Mouse (Mus musculus) liver, embryonic 15.5 days (tissue): ENCODE data around the gene Fgfr2. TPM values are rescaled to one million over a fixed set of nuclear protein-coding genes. Genes with fewer than 3 reads are reported as not detected.

Source experiments
- ATAC-seq: fragments of 200-750 bp; cut with Nextera tagmentation; 2 replicates; pipeline ENCODE4 v1.8.0; 2017; ENCODE audit warnings: moderate number of reproducible peaks, mild to moderate bottlenecking, moderate library complexity; ENCODE audit not compliant: insufficient read depth
- H3K27ac ChIP-seq: fragments of 300-500 bp; sonication (generic); replicated peaks from 2 replicates; pipeline ENCODE4 v1.5.1; 2015; ENCODE audit warnings: mild to moderate bottlenecking, inconsistent platforms
- H3K27me3 ChIP-seq: fragments of 300-500 bp; sonication (generic); 2 replicates; pipeline ENCODE4 v1.6.1; 2015; ENCODE audit warnings: mild to moderate bottlenecking, inconsistent platforms
- H3K36me3 ChIP-seq: fragments of 300-500 bp; sonication (generic); replicated peaks from 2 replicates; pipeline ENCODE4 v1.6.1; 2015; ENCODE audit warnings: moderate library complexity, mild to moderate bottlenecking, inconsistent platforms
- H3K4me1 ChIP-seq: fragments of 300-500 bp; sonication (generic); replicated peaks from 2 replicates; pipeline ENCODE4 v1.6.1; 2015; ENCODE audit warnings: inconsistent platforms
- H3K4me2 ChIP-seq: fragments of 300-500 bp; sonication (generic); 2 replicates; pipeline ENCODE4 v1.6.1; 2015; ENCODE audit warnings: moderate library complexity, mild to moderate bottlenecking, inconsistent platforms
- H3K4me3 ChIP-seq: fragments of 300-500 bp; sonication (generic); replicated peaks from 2 replicates; pipeline ENCODE4 v1.5.1; 2015; ENCODE audit warnings: mild to moderate bottlenecking, inconsistent platforms
- H3K9ac ChIP-seq: fragments of 300-500 bp; sonication (generic); 2 replicates; pipeline ENCODE4 v1.6.1; 2015; ENCODE audit warnings: moderate library complexity, mild to moderate bottlenecking, inconsistent platforms
- H3K9me3 ChIP-seq: fragments of 300-500 bp; sonication (generic); replicated peaks from 2 replicates; pipeline ENCODE4 v1.6.1; 2016; ENCODE audit warnings: inconsistent platforms
- WGBS: fragments of 180-500 bp; shearing (Covaris S2); methylation state at CpG from one replicate; pipeline ENCODE4 v1.1.7; 2015; ENCODE audit warnings: mixed read lengths; ENCODE audit not compliant: insufficient replicate concordance; 5-methylcytosine and 5-hydroxymethylcytosine counted together
- polyA plus RNA-seq: library from polyadenylated mRNA; unstranded; fragments of >200 nt; fragmentation: Nextera tagmentation; extraction: Ambion mirVana; gene quantifications from 2 replicates; pipeline ENCODE4 v1.2.1, GENCODE M21; 2015

Gene Fgfr2
- polyA plus RNA-seq, 1 experiment from 2014 or later: 10.5 TPM

DNA sequence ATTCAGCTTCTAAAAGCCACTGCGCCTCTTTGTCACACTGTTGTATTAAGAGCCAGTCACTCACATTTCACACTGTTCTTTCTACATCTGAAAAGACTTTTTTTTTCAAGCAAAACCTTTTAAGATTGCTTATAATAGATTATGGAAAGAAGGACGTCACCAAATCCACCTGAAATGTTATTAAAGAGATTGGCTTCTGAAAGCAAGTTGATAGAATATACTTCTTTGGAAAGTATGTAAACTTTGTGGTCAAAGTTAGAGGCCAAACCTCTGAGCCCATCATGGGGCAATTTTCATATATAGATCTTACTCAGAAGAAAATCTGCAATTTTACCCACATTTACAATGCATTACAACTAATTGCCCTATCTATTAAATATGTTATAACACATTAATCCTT is 306.6 kb downstream of the Fgfr2 start:
- ATAC-seq: no peak
- H3K9ac ChIP-seq: no peak overlapping the region
- peaks cover 29% of the 10 kb centered on the region for H3K4me1 ChIP-seq
- no peaks in the 10 kb centered on the region for H3K36me3 ChIP-seq
- H3K4me2 ChIP-seq: no peak overlapping the region
- no peak overlapping the region for H3K4me3 ChIP-seq
- H3K27ac ChIP-seq: no peak overlapping the region
- 71% methylated on average over 2 of the region's 2 CpGs for WGBS
- no peaks in the 10 kb centered on the region for H3K9me3 ChIP-seq
- peaks cover 22% of the 10 kb centered on the region for H3K27me3 ChIP-seq

- Histone ChIP-seq H3K4me3 (no peak overlapping the region), H3K27me3 (peaks cover 22% of the 10 kb centered on the region), H3K9ac (no peak overlapping the region), H3K9me3 (no peaks in the 10 kb centered on the region), H3K4me2 (no peak overlapping the region), H3K4me1 (peaks cover 43% of the 10 kb centered on the region), H3K27ac (no peak overlapping the region), H3K36me3 (no peaks in the 10 kb centered on the region)
- WGBS: 82% methylated on average over 5 of the region's 5 CpGs
- ATAC-seq: no peak
Measured at GRCm38 (mm10) chr7:132815081-132815480, 308.1 kb downstream of the Fgfr2 start.

DNA sequence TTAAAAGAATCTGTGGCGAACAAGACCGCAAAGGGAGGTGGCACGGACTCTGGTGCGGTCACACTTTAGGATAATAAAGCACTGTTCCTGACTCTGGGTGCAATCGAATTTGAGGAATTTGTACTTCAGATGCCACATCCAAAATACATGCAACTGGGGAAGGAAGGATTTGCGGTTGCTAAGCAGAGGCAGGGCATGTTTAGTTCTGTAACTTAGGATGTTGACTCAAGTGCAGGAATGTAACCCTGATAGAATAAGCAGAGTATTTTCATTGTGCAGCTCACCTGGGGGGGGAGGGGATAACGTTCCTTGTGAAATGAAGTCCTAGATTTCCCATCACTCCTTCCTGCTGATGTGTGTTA is 309.1 kb downstream of the Fgfr2 start:
- Histone ChIP-seq H3K36me3 (no peaks in the 10 kb centered on the region), H3K4me2 (peak overlapping the region; percentile 99), H3K4me1 (peaks cover 53% of the 10 kb centered on the region), H3K4me3 (peak overlapping the region; percentile 70), H3K9me3 (no peaks in the 10 kb centered on the region), H3K27ac (peak overlapping the region; percentile 81), H3K9ac (peak overlapping the region; percentile 71), H3K27me3 (peaks cover 22% of the 10 kb centered on the region)
- WGBS: 4% methylated on average over 7 of the region's 7 CpGs
- ATAC-seq: no peak

DNA sequence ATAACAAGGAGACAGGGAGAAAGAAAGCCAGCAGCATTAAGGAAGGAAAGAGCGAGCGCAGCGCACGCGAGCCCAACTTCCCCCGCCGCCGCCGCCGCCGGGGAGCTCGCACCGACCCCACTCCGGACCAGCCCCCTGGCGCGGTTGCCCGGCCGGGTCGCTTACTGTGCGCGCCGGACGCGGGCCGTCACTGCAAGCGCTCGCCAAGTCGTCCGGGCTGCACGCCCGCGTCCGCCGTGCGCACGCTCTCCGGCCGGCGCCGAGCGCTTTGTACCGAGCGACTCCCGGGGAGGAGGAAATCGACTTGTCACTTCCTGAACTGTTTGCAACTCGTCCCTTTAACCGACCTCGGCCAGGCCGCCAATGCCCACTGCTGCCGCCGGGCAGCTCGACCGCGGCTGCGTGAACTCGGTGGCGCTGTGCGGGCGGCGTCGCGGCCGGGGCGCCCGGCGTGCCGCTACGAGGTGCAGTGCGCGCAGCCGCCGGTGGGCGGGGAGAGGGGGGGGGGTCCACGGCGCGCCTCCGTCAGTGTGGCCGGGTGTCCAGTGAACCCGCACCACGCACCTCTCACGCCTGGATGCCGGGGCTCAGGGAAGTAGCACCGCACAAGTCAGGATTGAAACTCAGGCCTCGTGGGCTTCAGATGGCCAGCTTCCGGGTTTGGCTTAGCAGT is 309.6 kb downstream of the Fgfr2 start, which contains the start of gene Fam53b:
TSS of gene Fam53b (minus strand) at position 471 of the 673 bp plus-strand sequence.
- H3K4me1 ChIP-seq: peaks cover 58% of the 10 kb centered on the region
- peaks cover 22% of the 10 kb centered on the region for H3K27me3 ChIP-seq
- no peaks in the 10 kb centered on the region for H3K36me3 ChIP-seq
- peak within 1 kb of the TSS; percentile 99 for H3K4me2 ChIP-seq
- peak within 1 kb of the TSS; percentile 70 for H3K4me3 ChIP-seq
- H3K9me3 ChIP-seq: no peaks in the 10 kb centered on the region
- peak within 1 kb of the TSS; percentile 71 for H3K9ac ChIP-seq
- under 1% methylated on average over 84 of the region's 85 CpGs for WGBS
- H3K27ac ChIP-seq: peak within 1 kb of the TSS; percentile 81
- ATAC-seq: peak; percentile 51

- no peaks in the 10 kb centered on the region for H3K36me3 ChIP-seq
Measured at GRCm38 (mm10) chr7:132812619-132813415, 310.3 kb downstream of the Fgfr2 start.

DNA sequence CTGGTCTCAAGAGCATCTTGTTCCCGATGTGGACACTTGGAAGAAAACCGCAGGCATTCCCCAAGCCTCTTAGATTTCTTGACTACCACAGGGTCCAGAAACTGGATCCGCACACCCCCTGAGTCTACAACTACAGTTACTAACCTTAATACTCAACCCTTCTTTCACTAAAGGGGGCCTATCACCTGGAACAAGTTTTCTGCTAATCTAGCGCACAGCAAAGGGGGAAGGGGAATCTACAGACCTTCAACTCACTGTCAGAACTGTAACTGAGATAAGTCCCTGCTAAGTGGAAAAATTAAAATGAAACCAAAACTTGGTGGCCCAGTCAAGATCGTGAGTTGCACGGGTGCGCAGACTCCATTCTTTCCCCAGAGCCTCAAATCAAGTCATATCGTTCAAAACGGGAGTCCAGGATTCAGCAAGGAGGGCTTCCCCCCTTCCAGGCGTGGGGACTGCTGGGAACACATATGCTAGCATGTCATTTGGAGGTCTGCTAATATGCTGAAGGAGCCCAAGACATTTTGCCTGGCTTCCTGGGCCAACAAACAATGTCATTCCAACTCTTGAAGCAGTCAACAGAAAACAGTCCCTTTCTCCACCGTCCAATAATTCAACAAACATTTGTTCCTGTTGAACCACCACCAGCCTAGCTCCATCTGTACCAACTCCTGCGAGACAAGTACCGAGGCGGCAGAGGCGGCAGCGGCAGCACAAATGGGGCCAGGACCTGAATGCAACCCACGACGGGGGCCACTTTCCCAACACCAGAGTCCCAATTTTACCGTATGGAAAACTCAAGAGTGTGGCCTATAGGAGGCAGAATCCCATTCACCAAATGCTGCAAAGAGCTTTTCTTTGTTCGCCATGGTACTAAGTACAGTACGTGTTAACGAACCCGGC is 311.2 kb downstream of the Fgfr2 start:
- Histone ChIP-seq H3K4me2 (peak overlapping the region; percentile 99), H3K9ac (peak overlapping the region; percentile 71), H3K9me3 (no peaks in the 10 kb centered on the region), H3K27me3 (peaks cover 22% of the 10 kb centered on the region), H3K27ac (peak overlapping the region; percentile 81), H3K4me1 (peaks cover 73% of the 10 kb centered on the region), H3K4me3 (peak overlapping the region; percentile 70), H3K36me3 (no peaks in the 10 kb centered on the region)
- ATAC-seq: peak; percentile 8; the same call in 1 of the 2 replicates
- WGBS: 4% methylated on average over 23 of the region's 23 CpGs

More at GRCm38 (mm10) chr7:132812619-132813415, 310.3 kb downstream of the Fgfr2 start:
- Histone ChIP-seq H3K9me3 (no peaks in the 10 kb centered on the region), H3K4me3 (peak overlapping the region; percentile 70), H3K27me3 (peaks cover 22% of the 10 kb centered on the region), H3K4me2 (peak overlapping the region; percentile 99), H3K27ac (peak overlapping the region; percentile 81), H3K4me1 (peaks cover 65% of the 10 kb centered on the region), H3K9ac (peak overlapping the region; percentile 71)
- ATAC-seq: peak; percentile 51
- under 1% methylated on average over 59 of the region's 59 CpGs for WGBS

DNA sequence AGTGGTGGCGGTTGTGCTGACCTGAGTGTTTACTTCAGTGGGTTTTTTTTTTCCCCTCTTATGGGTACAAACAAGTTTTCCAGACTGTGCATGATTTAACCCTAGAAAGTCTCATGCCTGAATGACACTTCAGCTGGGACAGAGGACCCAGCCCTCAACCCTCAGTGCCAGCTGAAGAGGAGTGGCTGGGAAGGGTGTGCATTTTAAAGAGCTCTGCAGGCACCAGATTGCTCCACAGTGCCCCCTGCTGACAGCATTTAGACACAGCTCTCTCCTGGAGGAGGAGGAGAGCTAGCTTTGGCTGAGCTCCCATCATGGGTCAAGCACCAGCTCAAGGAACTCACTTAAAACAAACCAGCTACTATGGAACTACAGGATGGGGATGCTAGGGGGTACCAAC is 312.3 kb downstream of the Fgfr2 start:
- H3K9me3 ChIP-seq: no peaks in the 10 kb centered on the region
- H3K4me1 ChIP-seq: peaks cover 84% of the 10 kb centered on the region
- peak; percentile 70 for ATAC-seq
- peak overlapping the region; percentile 81; the same call in 1 of the 2 replicates for H3K27ac ChIP-seq
- peaks cover 22% of the 10 kb centered on the region for H3K27me3 ChIP-seq
- peak overlapping the region; percentile 99 for H3K4me2 ChIP-seq
- H3K36me3 ChIP-seq: no peaks in the 10 kb centered on the region
- peak overlapping the region; percentile 70 for H3K4me3 ChIP-seq
- WGBS: 86% methylated on average over 1 of the region's 1 CpGs
- no peak overlapping the region for H3K9ac ChIP-seq

DNA sequence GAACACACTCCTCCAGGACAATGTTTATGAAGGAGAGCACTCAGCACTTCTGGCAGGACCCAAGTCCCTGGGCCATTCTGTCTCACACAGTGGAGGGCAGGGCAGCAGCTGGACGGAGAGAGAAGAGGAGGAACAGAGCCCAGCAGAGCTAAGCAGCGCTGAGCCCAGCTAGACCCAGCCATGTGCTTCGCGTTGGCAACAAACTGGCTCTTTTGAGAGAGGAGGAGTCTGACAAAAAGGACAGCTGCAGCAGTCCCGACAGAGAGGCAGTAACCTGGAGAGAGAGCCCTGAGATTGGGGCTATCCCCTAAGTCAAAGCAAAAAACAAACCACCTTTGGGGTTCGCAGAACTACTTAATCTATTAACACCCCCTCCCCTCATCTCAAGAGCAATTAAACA is 312.8 kb downstream of the Fgfr2 start:
- peaks cover 89% of the 10 kb centered on the region for H3K4me1 ChIP-seq
- peaks cover 22% of the 10 kb centered on the region for H3K27me3 ChIP-seq
- H3K9me3 ChIP-seq: no peaks in the 10 kb centered on the region
- no peak overlapping the region for H3K9ac ChIP-seq
- no peak overlapping the region for H3K4me3 ChIP-seq
- H3K36me3 ChIP-seq: no peaks in the 10 kb centered on the region
- ATAC-seq: no peak
- 0 out of 2 replicates have a peak overlapping the region, but pooled peaks have one; percentile 99 for H3K4me2 ChIP-seq
- 45% methylated on average over 6 of the region's 6 CpGs for WGBS
- H3K27ac ChIP-seq: peak overlapping the region; percentile 59

DNA sequence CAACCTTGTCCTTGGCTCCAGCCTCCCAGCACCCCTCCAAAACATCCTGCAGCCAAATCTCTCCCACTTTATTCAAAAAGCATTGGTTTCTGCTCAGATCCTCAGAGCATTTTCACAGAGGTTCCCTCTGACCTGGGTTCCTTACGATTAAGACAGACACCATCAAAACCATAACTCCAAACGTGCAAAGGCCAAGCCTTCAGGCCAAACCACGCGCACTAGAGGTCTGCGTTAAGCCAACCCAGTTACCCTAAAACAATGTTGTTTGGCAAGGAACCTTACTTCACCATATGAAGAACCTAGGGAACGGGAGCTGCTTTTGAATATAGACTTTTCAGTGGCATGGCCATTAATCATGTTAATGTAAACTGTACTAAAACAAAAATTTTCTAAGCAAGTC is 313.4 kb downstream of the Fgfr2 start:
- Histone ChIP-seq H3K4me1 (peaks cover 96% of the 10 kb centered on the region), H3K36me3 (no peaks in the 10 kb centered on the region), H3K27ac (peak overlapping the region; percentile 59; the same call in 1 of the 2 replicates), H3K4me2 (peak overlapping the region; percentile 45), H3K9me3 (no peaks in the 10 kb centered on the region), H3K9ac (no peak overlapping the region), H3K27me3 (peaks cover 17% of the 10 kb centered on the region), H3K4me3 (no peak overlapping the region)
- ATAC-seq: no peak
- 51% methylated on average over 6 of the region's 6 CpGs for WGBS

DNA sequence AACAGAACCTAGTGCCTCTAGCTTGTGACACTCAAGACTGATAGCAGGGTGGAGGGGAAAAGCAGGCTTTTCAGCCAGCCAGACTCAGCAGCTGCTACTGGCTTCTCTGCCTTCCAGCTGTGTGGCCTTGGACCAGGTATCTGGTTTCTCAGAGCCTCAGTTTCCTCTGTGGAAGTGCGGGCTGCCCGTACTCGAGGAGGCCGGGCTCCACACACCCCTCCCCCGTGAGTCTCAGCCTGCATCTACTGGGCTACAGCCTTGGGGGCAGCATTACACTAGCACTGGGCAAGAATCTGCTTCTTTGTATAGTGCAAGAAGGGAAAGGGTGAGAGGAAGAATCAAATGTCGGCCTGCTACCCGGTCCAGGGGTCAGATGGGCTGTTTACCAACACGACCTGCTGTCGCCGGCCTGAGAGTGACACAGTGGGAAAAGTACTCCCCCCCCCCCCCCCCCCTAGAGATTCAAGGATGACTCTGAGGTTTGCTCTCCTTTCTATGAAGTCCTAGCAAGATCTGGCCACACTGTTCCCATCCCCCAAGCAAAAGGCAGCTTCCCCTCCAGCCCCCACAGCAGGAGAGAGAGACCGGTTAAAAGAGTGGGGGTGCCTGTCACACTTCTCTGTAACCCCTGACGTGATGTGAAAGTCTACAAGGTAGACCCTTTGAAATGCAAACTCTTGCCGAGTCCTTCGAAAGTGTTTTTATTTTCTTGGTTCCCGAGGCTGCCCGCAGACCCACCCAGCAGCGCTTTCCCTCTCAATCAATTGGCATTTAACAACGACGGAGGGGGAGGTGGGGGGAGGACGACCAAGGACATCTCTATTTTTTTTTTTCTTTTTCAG is 314.1 kb downstream of the Fgfr2 start:
- Histone ChIP-seq H3K36me3 (no peaks in the 10 kb centered on the region), H3K4me3 (no peak overlapping the region), H3K27me3 (peaks cover 12% of the 10 kb centered on the region), H3K4me2 (peak overlapping the region; percentile 45), H3K4me1 (peaks cover 99% of the 10 kb centered on the region), H3K9me3 (no peaks in the 10 kb centered on the region), H3K9ac (peak overlapping the region; percentile 23; the same call in 1 of the 2 replicates), H3K27ac (peak overlapping the region; percentile 75)
- no peak for ATAC-seq
- WGBS: 10% methylated on average over 20 of the region's 20 CpGs
